Mouse (Mus musculus): Measurements from ENCODE around the gene Zswim8.

The Zswim8 gene

DNA sequence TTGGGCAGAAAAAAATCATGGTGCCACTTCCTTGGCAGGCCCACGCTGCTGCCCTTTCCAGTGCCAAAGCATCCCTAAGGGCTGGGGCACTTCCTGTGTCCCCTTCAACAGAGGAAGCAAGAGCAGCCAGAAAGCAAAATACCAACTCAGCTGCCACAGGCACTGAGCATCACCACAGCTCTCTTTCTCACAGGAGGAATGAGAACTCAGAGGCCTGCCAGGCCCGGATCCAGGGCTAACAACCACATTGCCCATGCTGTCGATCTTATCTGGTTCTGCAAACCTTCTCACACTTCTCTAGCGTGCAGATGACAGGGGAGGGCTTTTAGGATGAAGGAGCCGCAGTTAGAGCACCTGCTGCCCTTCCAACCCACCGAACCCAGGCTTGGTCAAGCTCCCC lies 65.5 kb downstream of the Zswim8 start:
- no peak for DNase-seq (ENCODE audit: low spot score)
